Mouse (Mus musculus) cerebellum, adult 2 months (tissue): ENCODE results near the gene Camta2.

Experiments used
- CTCF ChIP-seq: fragments of 200-500 bp; IDR thresholded peaks from 2 replicates; pipeline ENCODE4 v1.5.1; 2011; ENCODE audit warnings: low read depth, mild to moderate bottlenecking, control low read depth, low read length, moderate library complexity, borderline replicate concordance; ENCODE audit not compliant: insufficient read depth
- POLR2A ChIP-seq: fragments of 200-500 bp; IDR thresholded peaks from 2 replicates; pipeline ENCODE4 v1.6.1; 2011; ENCODE audit warnings: low read length, control low read depth, borderline replicate concordance; ENCODE audit not compliant: insufficient read depth

GRCm38 (mm10) chr11:70654923-70655570 is 32.9 kb downstream of the Camta2 start:
- TF ChIP-seq CTCF (no peak), POLR2A (peak; percentile 66; the same call in 1 of the 2 replicates)
